Mouse (Mus musculus) CH12.LX (cell line): ENCODE results near the gene Muc3a. TPM values are rescaled to one million over a fixed set of nuclear protein-coding genes. Genes with fewer than 3 reads are reported as not detected.

Source experiments
- polyA plus RNA-seq: library from polyadenylated mRNA; unstranded; fragments of >175 nt; gene quantifications from 2 replicates; pipeline ENCODE4 v1.2.1, GENCODE M21; 2012; ENCODE audit warnings: low read depth; ENCODE audit not compliant: insufficient read length
- total RNA-seq, 2 experiments: library from RNA; depleted of rRNA; stranded (reverse); fragments of 300-350 nt in 1 of 2; fragments of >200 nt in 1 of 2; gene quantifications; 2 replicates each; pipeline ENCODE4 v1.2.3; 2012 to 2014

Muc3a gene
- total and polyA plus RNA-seq, 3 experiments: not detected

Other genes with a start within 250 kb of the Muc3a start
- gene Cldn15, start 245.8 kb downstream of the Muc3a start, total RNA-seq (2012; rRNA removed): 0.25 TPM in 2 replicates
- gene Cldn15, start 245.8 kb downstream of the Muc3a start, total RNA-seq (2014; rRNA removed): 0.24 TPM in 1 of 2 replicates, not detected in the other
- gene Cldn15, start 245.8 kb downstream of the Muc3a start, polyA plus RNA-seq: 0.29 and 0.35 TPM in 2 replicates
- 38.2 and 45.2 TPM in 2 replicates for gene Plod3, start 225.4 kb downstream of the Muc3a start, total RNA-seq (2012; rRNA removed)
- 8.8 and 9.9 TPM in 2 replicates for gene Plod3, start 225.4 kb downstream of the Muc3a start, total RNA-seq (2014; rRNA removed)
- gene Plod3, start 225.4 kb downstream of the Muc3a start, polyA plus RNA-seq: 22.2 and 23.6 TPM in 2 replicates
- 60.1 and 67.3 TPM in 2 replicates for gene Znhit1, start 224.4 kb downstream of the Muc3a start, total RNA-seq (2012; rRNA removed)
- gene Znhit1, start 224.4 kb downstream of the Muc3a start, total RNA-seq (2014; rRNA removed): 36.8 and 39.6 TPM in 2 replicates
- gene Znhit1, start 224.4 kb downstream of the Muc3a start, polyA plus RNA-seq: 83.5 and 99.2 TPM in 2 replicates
- 0.38 TPM in 1 of 2 replicates, not detected in the other for gene Vgf, start 186.0 kb downstream of the Muc3a start, total RNA-seq (2012; rRNA removed)
- not detected in 2 replicates for gene Vgf, start 186.0 kb downstream of the Muc3a start, total RNA-seq (2014; rRNA removed)
- not detected in 2 replicates for gene Vgf, start 186.0 kb downstream of the Muc3a start, polyA plus RNA-seq
- gene Ap1s1, start 166.3 kb downstream of the Muc3a start, total RNA-seq (2012; rRNA removed): 98.8 and 113 TPM in 2 replicates
- gene Ap1s1, start 166.3 kb downstream of the Muc3a start, total RNA-seq (2014; rRNA removed): 68.0 and 77.8 TPM in 2 replicates
- gene Ap1s1, start 166.3 kb downstream of the Muc3a start, polyA plus RNA-seq: 102 and 115 TPM in 2 replicates
- gene Serpine1, start 140.1 kb downstream of the Muc3a start, total RNA-seq (2012; rRNA removed): 0.34 and 0.51 TPM in 2 replicates
- gene Serpine1, start 140.1 kb downstream of the Muc3a start, total RNA-seq (2014; rRNA removed): 0.84 and 1.8 TPM in 2 replicates
- 0.44 and 0.61 TPM in 2 replicates for gene Serpine1, start 140.1 kb downstream of the Muc3a start, polyA plus RNA-seq
- gene Trim56, start 96.2 kb downstream of the Muc3a start, total RNA-seq (2012; rRNA removed): 11.8 and 12.9 TPM in 2 replicates
- 6.0 and 7.6 TPM in 2 replicates for gene Trim56, start 96.2 kb downstream of the Muc3a start, total RNA-seq (2014; rRNA removed)
- gene Trim56, start 96.2 kb downstream of the Muc3a start, polyA plus RNA-seq: 10.8 and 11.2 TPM in 2 replicates
- gene Muc3, start 63.1 kb downstream of the Muc3a start, total RNA-seq (2012; rRNA removed): 0.17 TPM in 1 of 2 replicates, not detected in the other
- gene Muc3, start 63.1 kb downstream of the Muc3a start, total RNA-seq (2014; rRNA removed): not detected in 2 replicates
- 0.13 TPM in 1 of 2 replicates, not detected in the other for gene Muc3, start 63.1 kb downstream of the Muc3a start, polyA plus RNA-seq
- gene Ache, start 75.1 kb upstream of the Muc3a start, total RNA-seq (2012; rRNA removed): 0.13 TPM in 2 replicates
- not detected in 2 replicates for gene Ache, start 75.1 kb upstream of the Muc3a start, total RNA-seq (2014; rRNA removed)
- 0.11 and 0.23 TPM in 2 replicates for gene Ache, start 75.1 kb upstream of the Muc3a start, polyA plus RNA-seq
- gene Ufsp1, start 82.2 kb upstream of the Muc3a start, total RNA-seq (2012; rRNA removed): 2.9 and 4.1 TPM in 2 replicates
- gene Ufsp1, start 82.2 kb upstream of the Muc3a start, total RNA-seq (2014; rRNA removed): 0.91 and 1.6 TPM in 2 replicates
- gene Ufsp1, start 82.2 kb upstream of the Muc3a start, polyA plus RNA-seq: 4.4 and 5.2 TPM in 2 replicates
- gene Srrt, start 95.3 kb upstream of the Muc3a start, total RNA-seq (2012; rRNA removed): 165 and 267 TPM in 2 replicates
- gene Srrt, start 95.3 kb upstream of the Muc3a start, total RNA-seq (2014; rRNA removed): 148 and 183 TPM in 2 replicates
- gene Srrt, start 95.3 kb upstream of the Muc3a start, polyA plus RNA-seq: 493 and 576 TPM in 2 replicates
- gene Trip6, start 102.0 kb upstream of the Muc3a start, total RNA-seq (2012; rRNA removed): 1.4 and 1.8 TPM in 2 replicates
- gene Trip6, start 102.0 kb upstream of the Muc3a start, total RNA-seq (2014; rRNA removed): 0.81 and 0.86 TPM in 2 replicates
- 3.9 and 5.1 TPM in 2 replicates for gene Trip6, start 102.0 kb upstream of the Muc3a start, polyA plus RNA-seq
- 11.1 and 11.5 TPM in 2 replicates for gene Slc12a9, start 121.2 kb upstream of the Muc3a start, total RNA-seq (2012; rRNA removed)
- 2.8 and 3.0 TPM in 2 replicates for gene Slc12a9, start 121.2 kb upstream of the Muc3a start, total RNA-seq (2014; rRNA removed)
- gene Slc12a9, start 121.2 kb upstream of the Muc3a start, polyA plus RNA-seq: 7.9 and 8.2 TPM in 2 replicates
- 1.6 and 2.2 TPM in 2 replicates for gene Ephb4, start 137.7 kb upstream of the Muc3a start, total RNA-seq (2012; rRNA removed)
- gene Ephb4, start 137.7 kb upstream of the Muc3a start, total RNA-seq (2014; rRNA removed): 0.41 and 0.56 TPM in 2 replicates
- gene Ephb4, start 137.7 kb upstream of the Muc3a start, polyA plus RNA-seq: 1.4 and 1.5 TPM in 2 replicates